Mouse (Mus musculus) cortical plate, adult 2 months (tissue): ENCODE results near the gene Npff. TPM values are rescaled to one million over a fixed set of nuclear protein-coding genes. Genes with fewer than 3 reads are reported as not detected.

Experiments used
- H3K27ac ChIP-seq: fragments of 200-500 bp; 2 replicates; pipeline ENCODE4 v1.5.1; 2012; ENCODE audit warnings: low read length, control low read depth, inconsistent platforms; ENCODE audit not compliant: insufficient read depth
- H3K4me1 ChIP-seq: fragments of 200-500 bp; 2 replicates; pipeline ENCODE4 v1.6.1; 2011; ENCODE audit warnings: low read length; ENCODE audit not compliant: control insufficient read depth, insufficient read depth
- H3K4me3 ChIP-seq: fragments of 200-500 bp; 2 replicates; pipeline ENCODE4 v1.5.1; 2011; ENCODE audit warnings: mild to moderate bottlenecking, low read length, control low read depth; ENCODE audit not compliant: insufficient read depth
- CTCF ChIP-seq: fragments of 200-500 bp; IDR thresholded peaks from 2 replicates; pipeline ENCODE4 v1.5.1; 2011; ENCODE audit warnings: mild to moderate bottlenecking, control low read depth, low read length; ENCODE audit not compliant: insufficient read depth; ENCODE audit errors: extremely low read depth
- POLR2A ChIP-seq: fragments of 200-500 bp; IDR thresholded peaks from 2 replicates; pipeline ENCODE4 v1.6.1; 2011; ENCODE audit warnings: mild to moderate bottlenecking, low read length, control low read depth; ENCODE audit not compliant: insufficient read depth; ENCODE audit errors: extremely low read depth
- polyA plus RNA-seq: library from polyadenylated mRNA; depleted of rRNA; stranded (reverse); fragments of >200 nt; gene quantifications from 2 replicates; pipeline ENCODE4 v1.2.3, GENCODE M21; 2012; rRNA removed

The Npff gene
- 5.8 and 6.1 TPM in 2 replicates for polyA plus RNA-seq

DNA sequence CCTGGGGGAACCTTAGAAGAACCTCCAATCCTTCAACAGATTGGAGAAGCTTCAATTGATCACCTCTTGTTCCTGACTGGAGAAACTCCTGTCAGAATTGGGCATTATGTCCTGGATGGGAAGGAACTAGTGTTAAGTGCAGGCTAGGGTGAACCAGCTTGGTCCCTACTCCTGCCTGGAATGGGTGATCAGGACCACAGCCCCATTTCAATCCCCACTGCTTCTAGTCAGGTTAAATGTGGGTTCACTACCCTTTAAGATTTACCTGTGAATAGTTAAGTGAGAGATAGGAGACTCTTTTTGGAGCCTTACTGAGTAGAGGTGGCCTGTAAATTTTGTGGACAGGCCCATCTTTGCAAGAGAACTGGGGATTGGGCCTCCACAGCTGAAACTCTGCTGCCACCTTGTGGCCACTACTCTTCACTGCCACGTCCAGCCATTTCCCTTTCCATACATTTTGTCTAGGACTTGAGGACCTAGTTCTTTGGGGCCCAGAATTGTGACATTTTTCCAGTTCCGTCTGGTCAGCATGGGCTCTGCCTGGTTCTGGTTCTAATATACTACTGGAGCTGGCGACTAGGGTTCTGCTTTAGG lies at the start of gene Npff:
Gene Npff (minus strand): TSS at position 51 of the 594 bp plus-strand sequence.
- Histone ChIP-seq H3K4me1 (no peaks in the 10 kb centered on the region), H3K27ac (no peak within 1 kb of the TSS), H3K4me3 (no peak within 1 kb of the TSS)
- peak; percentile 91 for TF ChIP-seq CTCF
- TF ChIP-seq POLR2A: no peak

DNA sequence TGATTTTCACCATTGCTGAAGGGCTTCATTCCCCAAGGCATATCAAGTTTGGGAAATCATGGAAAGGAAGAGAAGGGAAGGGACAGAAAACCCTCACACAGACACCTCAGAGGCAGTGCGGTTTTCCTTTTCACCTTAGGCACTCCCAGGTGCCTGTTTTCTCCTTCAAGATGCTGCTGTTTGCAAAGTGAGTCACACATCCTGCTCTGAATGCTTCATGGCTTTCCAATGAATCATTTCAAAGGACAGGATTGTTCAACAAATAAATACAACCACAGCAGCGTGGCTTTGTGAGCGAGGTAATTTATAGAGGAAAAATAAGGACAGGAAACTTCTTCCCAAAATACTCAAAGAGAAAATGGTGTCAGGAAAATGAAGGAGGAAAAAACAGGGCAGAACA lies 47.3 kb upstream of the Npff start:
- Histone ChIP-seq H3K27ac (no peak overlapping the region), H3K4me3 (no peak overlapping the region), H3K4me1 (no peaks in the 10 kb centered on the region; the same call in 1 of the 2 replicates)
- TF ChIP-seq CTCF (no peak), POLR2A (no peak)

DNA sequence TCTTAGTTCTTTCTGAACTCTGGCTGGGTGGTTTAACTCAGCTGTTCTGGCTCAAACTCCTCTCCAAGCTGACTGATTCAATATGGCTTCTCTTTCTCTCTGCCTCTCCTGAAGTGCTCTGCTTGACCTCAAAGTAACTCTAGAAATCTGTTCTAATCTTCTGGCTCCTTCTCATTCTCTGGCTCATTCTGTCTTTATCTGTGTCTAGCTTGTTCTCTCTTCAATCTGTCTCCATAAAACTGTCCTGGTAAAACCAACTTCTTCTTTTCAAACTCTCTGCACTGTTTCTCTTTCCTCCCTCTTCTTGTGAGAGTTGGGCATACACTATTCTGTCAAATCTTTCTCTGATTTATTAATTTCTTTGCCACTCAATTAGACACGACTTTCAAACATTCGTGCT lies 43.1 kb upstream of the Npff start:
- no peaks in the 10 kb centered on the region; the same call in 1 of the 2 replicates for H3K4me1 ChIP-seq
- no peak overlapping the region for H3K27ac ChIP-seq
- no peak overlapping the region for H3K4me3 ChIP-seq
- no peak for TF ChIP-seq POLR2A
- TF ChIP-seq CTCF: no peak

DNA sequence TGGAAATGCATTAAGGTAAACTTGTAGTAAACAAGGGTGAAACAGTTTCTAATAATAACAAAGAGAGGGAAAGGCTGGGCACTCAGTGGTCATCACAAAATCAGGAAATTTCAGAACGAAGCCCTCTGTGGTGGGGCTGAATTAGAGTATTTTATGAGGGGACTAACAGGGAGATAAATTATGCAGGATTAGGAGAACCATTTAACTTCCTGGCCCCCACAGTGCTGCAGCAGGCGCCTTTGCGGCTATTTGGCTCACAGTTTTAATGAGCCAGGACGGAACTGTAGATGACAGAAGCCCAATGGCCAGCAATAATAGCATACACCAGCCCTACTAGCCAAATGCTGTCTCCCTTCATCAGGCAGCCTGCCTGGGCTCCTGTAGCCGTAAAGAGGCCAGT lies 38.9 kb upstream of the Npff start:
- TF ChIP-seq CTCF (no peak), POLR2A (no peak)
- no peaks in the 10 kb centered on the region for H3K4me1 ChIP-seq
- no peak overlapping the region for H3K4me3 ChIP-seq
- H3K27ac ChIP-seq: no peak overlapping the region

DNA sequence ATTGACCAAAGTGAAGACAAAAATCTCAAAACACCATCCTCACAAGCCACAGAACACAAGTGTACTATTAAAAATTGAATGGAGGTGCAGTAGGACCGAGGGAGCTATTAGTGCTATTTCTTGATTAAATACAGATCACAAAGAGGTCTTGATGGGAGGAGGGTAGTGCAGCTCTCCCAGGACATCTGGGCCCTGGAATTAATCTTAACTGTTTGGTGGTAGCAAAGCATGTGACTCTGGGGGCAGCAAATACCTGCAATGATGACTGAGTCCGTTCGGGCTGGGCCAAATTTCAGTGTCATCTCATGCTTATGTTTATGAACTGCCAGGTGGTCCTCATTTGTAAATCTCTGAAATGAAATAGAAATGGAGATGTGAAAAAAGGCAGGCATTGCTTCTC lies 38.3 kb upstream of the Npff start:
- Histone ChIP-seq H3K27ac (no peak overlapping the region), H3K4me1 (no peaks in the 10 kb centered on the region), H3K4me3 (no peak overlapping the region)
- TF ChIP-seq POLR2A (no peak), CTCF (no peak)

DNA sequence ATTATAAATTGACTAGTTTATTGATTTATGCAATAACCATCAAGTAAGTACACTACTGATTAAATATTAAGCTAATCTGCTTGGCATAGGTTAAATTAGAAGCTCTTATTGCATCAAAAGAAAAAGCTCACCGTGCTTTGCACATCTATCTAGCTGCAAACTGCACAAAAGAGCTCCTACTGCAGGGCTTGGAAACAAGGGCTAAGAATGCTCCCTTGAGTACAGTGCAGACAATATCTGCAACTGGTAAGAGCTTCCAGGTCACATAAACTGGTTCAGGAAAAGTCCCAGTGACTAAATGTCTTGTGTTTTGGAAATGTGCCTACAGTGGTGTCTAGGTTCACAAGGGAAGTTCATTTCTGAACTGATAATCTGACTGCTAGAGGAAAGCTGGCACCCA lies 37.7 kb upstream of the Npff start:
- no peak overlapping the region for H3K4me3 ChIP-seq
- H3K4me1 ChIP-seq: no peaks in the 10 kb centered on the region
- no peak overlapping the region for H3K27ac ChIP-seq
- TF ChIP-seq CTCF: no peak
- no peak for TF ChIP-seq POLR2A

DNA sequence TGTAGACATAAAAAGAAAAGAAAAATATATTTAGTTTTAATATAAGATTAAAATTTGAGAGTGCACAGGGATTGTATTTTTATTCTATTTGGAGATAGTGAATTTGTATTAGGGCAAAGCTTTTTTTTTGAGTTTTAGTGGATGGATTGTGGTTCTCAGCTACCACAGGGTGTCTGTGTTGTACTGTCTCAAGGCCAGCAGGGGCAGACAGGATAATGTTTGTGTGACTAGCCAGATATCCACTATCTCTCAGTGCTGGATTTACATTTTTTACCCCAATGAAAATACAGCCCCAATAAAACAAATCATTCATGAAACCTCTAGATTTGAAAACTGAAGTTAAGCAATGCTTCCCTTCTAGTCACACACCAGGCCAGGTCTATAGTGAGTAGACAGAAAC lies 32.8 kb upstream of the Npff start:
- Histone ChIP-seq H3K4me3 (no peak overlapping the region), H3K4me1 (no peaks in the 10 kb centered on the region), H3K27ac (peak overlapping the region; percentile 35; the same call in 1 of the 2 replicates)
- TF ChIP-seq POLR2A (no peak), CTCF (peak; percentile 45; the same call in 1 of the 2 replicates)

DNA sequence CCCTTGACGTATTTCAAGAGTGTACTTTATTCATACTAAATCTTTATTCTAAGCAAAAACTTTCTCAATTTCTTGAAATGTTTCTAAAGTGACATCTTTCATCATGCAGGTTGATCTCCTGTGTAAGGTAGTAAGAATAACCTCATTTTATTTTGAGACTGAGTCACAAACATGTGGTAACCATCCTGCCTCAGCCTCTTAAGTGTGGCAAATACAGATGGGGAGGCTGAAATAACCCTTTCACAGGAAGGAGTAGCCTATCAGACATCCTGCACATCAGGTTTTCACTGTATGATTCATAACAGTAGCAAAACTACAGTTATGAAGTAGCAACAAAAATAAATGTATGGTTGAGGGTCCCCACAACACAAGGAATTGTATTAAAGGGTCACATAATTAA lies 30.8 kb upstream of the Npff start:
- H3K4me3 ChIP-seq: no peak overlapping the region
- no peaks in the 10 kb centered on the region for H3K4me1 ChIP-seq
- H3K27ac ChIP-seq: no peak overlapping the region
- TF ChIP-seq POLR2A (no peak), CTCF (no peak)

DNA sequence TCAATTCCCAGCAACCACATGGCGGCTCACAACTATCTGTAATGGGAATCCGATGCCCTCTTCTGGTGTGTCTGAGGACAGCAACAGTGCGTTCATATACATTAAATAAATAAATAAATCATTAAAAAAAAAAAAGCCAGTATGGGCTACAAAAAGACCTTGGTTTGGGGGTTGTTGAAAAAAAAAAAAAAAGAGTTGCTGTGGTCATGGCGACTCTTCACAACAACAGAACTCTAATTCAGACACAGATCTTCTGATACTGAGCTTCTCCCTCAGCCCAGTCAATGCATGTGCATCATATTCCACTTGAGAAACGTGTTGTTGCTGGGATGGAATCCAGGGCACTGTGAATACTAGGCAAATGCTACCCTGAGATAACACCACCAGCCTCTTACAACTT lies 27.9 kb upstream of the Npff start:
- no peak overlapping the region for H3K27ac ChIP-seq
- TF ChIP-seq POLR2A (no peak), CTCF (no peak)
- H3K4me1 ChIP-seq: peaks cover under 1% of the 10 kb centered on the region
- H3K4me3 ChIP-seq: no peak overlapping the region

DNA sequence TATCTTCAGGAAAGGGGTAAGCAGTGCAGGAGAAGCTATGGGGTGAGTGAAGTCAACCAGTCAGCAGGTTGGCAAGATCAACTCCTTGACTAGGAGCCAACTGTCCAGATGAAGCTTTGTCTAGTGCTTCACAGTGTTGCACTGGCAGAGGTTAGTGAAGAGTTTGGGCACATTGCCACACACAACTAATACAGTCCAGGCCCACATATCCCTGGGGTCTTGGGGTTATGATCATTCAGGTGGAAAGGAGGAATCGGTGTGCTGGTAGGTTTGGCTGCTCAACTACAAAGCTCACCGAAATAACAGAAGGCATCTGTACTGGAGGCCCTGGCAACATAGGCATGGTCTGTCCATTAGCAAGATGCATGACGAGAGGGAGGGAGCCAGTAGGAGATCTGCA lies 22.7 kb upstream of the Npff start:
- peaks cover 8% of the 10 kb centered on the region for H3K4me1 ChIP-seq
- no peak overlapping the region for H3K4me3 ChIP-seq
- TF ChIP-seq CTCF (no peak), POLR2A (no peak)
- H3K27ac ChIP-seq: peak overlapping the region; percentile 59
